Mouse (Mus musculus) testis, adult 2 months (tissue): ENCODE measurements at regions not wholly inside any gene's neighbourhood (a gene's known extent, or its start where the extent isn't known, plus 50 kb on each side); places are given as distances from the start of the nearest gene placed in this dataset.

Source experiments
- H3K27ac ChIP-seq: fragments of 200-500 bp; 2 replicates; pipeline ENCODE4 v1.5.1; 2012; ENCODE audit warnings: low read depth, low read length; ENCODE audit not compliant: control insufficient read depth, insufficient read depth
- H3K27me3 ChIP-seq: fragments of 200-500 bp; 2 replicates; pipeline ENCODE4 v1.6.1; 2012; ENCODE audit warnings: mild to moderate bottlenecking, low read length, moderate library complexity; ENCODE audit not compliant: control insufficient read depth, insufficient read depth
- H3K36me3 ChIP-seq: fragments of 200-500 bp; 2 replicates; pipeline ENCODE4 v1.6.1; 2012; ENCODE audit warnings: mild to moderate bottlenecking, low read length; ENCODE audit not compliant: control insufficient read depth, insufficient read depth
- H3K4me1 ChIP-seq: fragments of 200-500 bp; 2 replicates; pipeline ENCODE4 v1.6.1; 2012; ENCODE audit warnings: low read length; ENCODE audit not compliant: control insufficient read depth, insufficient read depth
- H3K4me3 ChIP-seq: fragments of 200-500 bp; 2 replicates; pipeline ENCODE4 v1.5.1; 2012; ENCODE audit warnings: low read depth, mild to moderate bottlenecking, low read length, moderate library complexity, mixed read lengths; ENCODE audit not compliant: control insufficient read depth
- CTCF ChIP-seq: fragments of 200-500 bp; IDR thresholded peaks from 2 replicates; pipeline ENCODE4 v1.5.1; 2012; ENCODE audit warnings: low read depth, mild to moderate bottlenecking, inconsistent platforms, low read length, moderate library complexity; ENCODE audit not compliant: control insufficient read depth, insufficient read depth, insufficient replicate concordance
- POLR2A ChIP-seq: fragments of 200-500 bp; IDR thresholded peaks from 2 replicates; pipeline ENCODE4 v1.6.1; 2012; ENCODE audit warnings: low read depth, mild to moderate bottlenecking, inconsistent platforms, low read length, moderate library complexity; ENCODE audit not compliant: control insufficient read depth

GRCm38 (mm10) chr12:77666411-77666810 lies 428.5 kb downstream of the Fut8 start:
- TF ChIP-seq POLR2A, result no peak
- no peak for TF ChIP-seq CTCF
- Histone ChIP-seq H3K4me3 (no peak overlapping the region), H3K27me3 (no peaks in the 10 kb centered on the region), H3K36me3 (no peaks in the 10 kb centered on the region), H3K27ac (no peak overlapping the region), H3K4me1 (no peaks in the 10 kb centered on the region)

- no peaks in the 10 kb centered on the region for H3K27me3 ChIP-seq
- H3K36me3 ChIP-seq, result no peaks in the 10 kb centered on the region
- no peak for TF ChIP-seq CTCF
- TF ChIP-seq POLR2A, result no peak
- no peaks in the 10 kb centered on the region for H3K4me1 ChIP-seq
- H3K4me3 ChIP-seq, result peak overlapping the region; percentile 64
- no peak overlapping the region for H3K27ac ChIP-seq
These were observed 429.4 kb downstream of the Fut8 start for GRCm38 (mm10) chr12:77667151-77667874.

- no peaks in the 10 kb centered on the region for H3K4me1 ChIP-seq
- H3K27ac ChIP-seq, result no peak overlapping the region
- H3K4me3 ChIP-seq, result peak overlapping the region; percentile 64
- TF ChIP-seq POLR2A (no peak), CTCF (peak; percentile 81; the same call in 1 of the 2 replicates)
- no peaks in the 10 kb centered on the region for H3K27me3 ChIP-seq
- no peaks in the 10 kb centered on the region for H3K36me3 ChIP-seq
These were observed 429.9 kb downstream of the Fut8 start for GRCm38 (mm10) chr12:77667875-77668204.

- no peak for TF ChIP-seq CTCF
- no peaks in the 10 kb centered on the region for H3K36me3 ChIP-seq
- H3K27ac ChIP-seq, result no peak overlapping the region
- no peak overlapping the region for H3K4me3 ChIP-seq
- no peaks in the 10 kb centered on the region for H3K27me3 ChIP-seq
- H3K4me1 ChIP-seq, result no peaks in the 10 kb centered on the region
These were observed 432.6 kb downstream of the Fut8 start for GRCm38 (mm10) chr12:77670531-77670930.

GRCm38 (mm10) chr12:77674352-77674751 lies 436.4 kb downstream of the Fut8 start:
- no peak overlapping the region for H3K4me3 ChIP-seq
- no peak overlapping the region for H3K27ac ChIP-seq
- no peak for TF ChIP-seq POLR2A
- TF ChIP-seq CTCF, result no peak
- H3K4me1 ChIP-seq, result no peaks in the 10 kb centered on the region
- no peaks in the 10 kb centered on the region for H3K27me3 ChIP-seq
- H3K36me3 ChIP-seq, result no peaks in the 10 kb centered on the region

- Histone ChIP-seq H3K4me3 (no peak overlapping the region), H3K27ac (no peak overlapping the region), H3K4me1 (no peaks in the 10 kb centered on the region), H3K36me3 (no peaks in the 10 kb centered on the region), H3K27me3 (no peaks in the 10 kb centered on the region)
- TF ChIP-seq POLR2A (no peak), CTCF (peak; percentile 66; the same call in 1 of the 2 replicates)
These were observed 436.8 kb downstream of the Fut8 start for GRCm38 (mm10) chr12:77674755-77675154.

GRCm38 (mm10) chr12:77678040-77678439 lies 440.1 kb downstream of the Fut8 start:
- H3K4me3 ChIP-seq, result no peak overlapping the region
- H3K27ac ChIP-seq, result no peak overlapping the region
- TF ChIP-seq CTCF (no peak), POLR2A (no peak)
- H3K36me3 ChIP-seq, result no peaks in the 10 kb centered on the region
- no peaks in the 10 kb centered on the region for H3K4me1 ChIP-seq
- no peaks in the 10 kb centered on the region for H3K27me3 ChIP-seq

- Histone ChIP-seq H3K36me3 (no peaks in the 10 kb centered on the region), H3K27me3 (no peaks in the 10 kb centered on the region), H3K4me1 (no peaks in the 10 kb centered on the region), H3K4me3 (no peak overlapping the region), H3K27ac (no peak overlapping the region)
- TF ChIP-seq POLR2A (no peak), CTCF (no peak)
These were observed 456.2 kb downstream of the Fut8 start for GRCm38 (mm10) chr12:77694101-77694500.
